Mouse (Mus musculus): ENCODE results near the gene Nipa1.

Nipa1 gene

DNA sequence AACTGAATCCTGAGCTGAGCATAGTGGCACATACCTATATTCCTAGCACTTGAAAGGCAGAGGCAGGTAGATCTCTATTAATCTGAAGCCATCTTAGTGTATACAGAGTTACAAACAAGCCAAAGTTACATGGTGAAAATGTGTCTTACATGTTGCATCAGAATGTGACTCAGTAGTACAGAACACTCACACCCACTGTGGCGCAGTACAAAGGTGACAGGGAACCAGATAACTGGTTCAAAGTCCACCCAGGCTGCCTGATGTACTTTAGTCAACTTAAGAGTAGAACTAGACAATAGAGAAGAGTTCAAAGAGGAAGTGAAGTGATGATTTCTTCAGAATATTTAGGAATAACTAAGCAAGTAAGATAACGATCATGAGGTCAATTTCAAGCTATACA is 84.7 kb downstream of the Nipa1 start:
- no peak for DNase-seq (ENCODE audit: low read depth, low spot score)

DNA sequence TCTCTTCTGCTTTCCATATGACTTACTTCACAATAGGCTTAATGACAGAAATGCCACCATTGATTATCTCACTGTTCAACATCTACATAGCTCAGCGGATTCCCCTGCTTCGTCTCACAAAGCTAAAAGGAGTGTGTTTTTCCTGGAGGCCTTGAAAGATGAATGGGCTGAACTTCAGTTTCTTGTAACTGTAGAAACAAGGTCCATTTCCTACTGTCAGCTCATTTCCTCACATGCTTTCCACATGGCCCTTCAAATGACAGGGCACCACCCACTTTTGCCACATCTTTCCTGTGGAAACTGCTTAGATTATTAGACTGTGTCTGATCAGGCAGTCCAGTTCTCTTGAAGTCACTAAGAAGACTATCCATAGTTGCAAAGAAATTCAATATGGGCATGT is 91.1 kb downstream of the Nipa1 start:
- no peak for DNase-seq (ENCODE audit: low read depth, low spot score)
